Mouse (Mus musculus): Measurements from ENCODE around the gene Rgs11. TPM values are rescaled to one million over a fixed set of nuclear protein-coding genes. Genes with fewer than 3 reads are reported as not detected.

Gene Rgs11
- total and polyA plus RNA-seq, 3 experiments: 14.7 to 37.9 (median 34.9) TPM

DNA sequence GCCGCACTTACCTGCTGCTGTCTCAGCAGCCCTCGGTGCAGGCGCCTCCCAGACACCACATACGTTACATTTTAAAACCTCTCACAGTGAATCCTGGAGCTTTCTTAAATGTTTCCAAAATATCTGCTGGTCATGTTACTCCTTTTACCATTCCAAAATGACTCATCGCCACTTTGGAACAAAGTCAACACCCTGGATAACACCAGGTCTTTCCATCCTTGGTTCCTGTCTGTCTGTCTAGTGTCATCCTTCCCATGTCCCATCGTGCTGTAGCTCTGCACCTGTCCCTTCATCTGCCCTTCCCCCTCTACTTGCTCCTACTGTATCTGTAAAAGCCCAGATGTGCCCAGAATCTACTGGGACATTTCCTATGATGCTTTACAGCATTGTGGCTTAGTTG is 38.2 kb downstream of the Rgs11 start:
- TF ChIP-seq GATA2 (IDR thresholded peaks at IDR 0.05; ENCODE audit: borderline replicate concordance, low read depth, low read length) (no peak), CTCF (IDR thresholded peaks at IDR 0.05; ENCODE audit: low read depth, low read length) (no peak)
- H3K4me1 ChIP-seq (ENCODE audit: insufficient read depth, low read depth, low read length): peaks cover 83% of the 10 kb centered on the region
- DNase-seq (ENCODE audit: low spot score) (no peak), ATAC-seq (ENCODE audit: extremely low read depth, insufficient number of reproducible peaks, low FRiP score, poor library complexity, severe bottlenecking) (no peak)
- H3K27me3 ChIP-seq (ENCODE audit: insufficient read depth, low read length): no peaks in the 10 kb centered on the region
- H3K9me3 ChIP-seq (replicated peaks): 0 out of 2 replicates have a peak, but pooled peaks cover 5% of the 10 kb centered on the region
- H3K36me3 ChIP-seq (replicated peaks): no peaks in the 10 kb centered on the region
- peak overlapping the region; percentile 68; the same call in 1 of the 2 replicates for H3K4me3 ChIP-seq (ENCODE audit: low read depth, low read length)

DNA sequence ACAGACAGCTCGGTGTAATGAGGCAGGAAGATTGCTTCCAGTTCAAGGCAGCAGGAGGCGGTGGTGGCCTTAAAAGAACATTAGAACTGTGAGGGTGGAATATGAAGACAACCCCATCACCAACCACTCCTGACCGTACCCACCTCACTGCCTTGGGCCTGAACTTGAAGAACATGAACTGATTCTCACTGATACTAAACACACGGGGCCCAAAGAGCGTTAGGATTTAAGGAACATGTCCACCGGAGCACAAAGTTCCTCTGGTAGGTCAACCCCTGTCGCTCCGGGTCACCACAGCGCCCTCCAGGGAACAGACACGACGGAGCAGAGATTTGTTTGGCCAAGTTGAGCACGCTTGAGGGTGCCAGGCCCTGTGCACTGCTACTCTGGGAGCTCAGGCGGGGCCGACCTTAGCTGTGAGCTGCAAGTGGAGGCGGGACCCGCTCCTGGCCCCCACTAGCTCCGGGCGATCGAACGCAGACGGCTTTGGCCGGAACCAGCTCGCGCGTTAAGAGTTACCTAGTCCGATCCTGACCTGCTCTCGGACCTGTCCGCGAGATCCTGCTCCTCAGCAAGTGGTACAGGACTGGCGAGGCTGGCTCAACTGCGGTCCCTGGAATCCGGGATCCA is 40.8 kb downstream of the Rgs11 start:
- no peak for TF ChIP-seq TAL1 (conservative IDR thresholded peaks at IDR 0.05; ENCODE audit: low read depth, low read length)
- no peak for TF ChIP-seq GATA2 (IDR thresholded peaks at IDR 0.05; ENCODE audit: borderline replicate concordance, low read depth, low read length)
- TF ChIP-seq POLR2AphosphoS5 (IDR thresholded peaks at IDR 0.05; ENCODE audit: insufficient replicate concordance, low read depth, low read length): no peak
- no peak for TF ChIP-seq GATA1 (IDR thresholded peaks at IDR 0.05; ENCODE audit: borderline replicate concordance, low read length)
- TF ChIP-seq CTCF (IDR thresholded peaks at IDR 0.05; ENCODE audit: low read depth, low read length): no peak
- H3K4me3 ChIP-seq (ENCODE audit: low read depth, low read length): peak overlapping the region; percentile 79
- 0 out of 2 replicates have a peak, but pooled peaks cover 5% of the 10 kb centered on the region for H3K9me3 ChIP-seq (replicated peaks)
- H3K4me1 ChIP-seq (ENCODE audit: insufficient read depth, low read depth, low read length): peaks cover 59% of the 10 kb centered on the region
- no peaks in the 10 kb centered on the region for H3K27me3 ChIP-seq (ENCODE audit: insufficient read depth, low read length)
- DNase-seq (ENCODE audit: low spot score) (peak; percentile 36), ATAC-seq (ENCODE audit: extremely low read depth, insufficient number of reproducible peaks, low FRiP score, poor library complexity, severe bottlenecking) (no peak)
- H3K36me3 ChIP-seq (replicated peaks): no peaks in the 10 kb centered on the region

GRCm38 (mm10) chr17:26244101-26244841 is 41.5 kb downstream of the Rgs11 start, which contains the start of gene Fam234a:
Gene Fam234a, minus strand, starts transcription at chr17:26244242.
- peaks cover 53% of the 10 kb centered on the region for H3K4me1 ChIP-seq (ENCODE audit: insufficient read depth, low read depth, low read length)
- DNase-seq (ENCODE audit: low spot score): peak; percentile 85
- peak; percentile 83 for ATAC-seq (ENCODE audit: extremely low read depth, insufficient number of reproducible peaks, low FRiP score, poor library complexity, severe bottlenecking)

GRCm38 (mm10) chr17:26251886-26252538 is 49.3 kb downstream of the Rgs11 start:
- DNase-seq (ENCODE audit: low spot score): no peak
- no peaks in the 10 kb centered on the region for H3K9me3 ChIP-seq (replicated peaks)
- no peak for TF ChIP-seq TAL1 (conservative IDR thresholded peaks at IDR 0.05; ENCODE audit: low read depth, low read length)
- no peak for TF ChIP-seq CTCF (IDR thresholded peaks at IDR 0.05; ENCODE audit: low read depth, low read length)
- no peak for TF ChIP-seq POLR2AphosphoS5 (IDR thresholded peaks at IDR 0.05; ENCODE audit: insufficient replicate concordance, low read depth, low read length)
- no peak for TF ChIP-seq GATA1 (IDR thresholded peaks at IDR 0.05; ENCODE audit: borderline replicate concordance, low read length)
- no peak for TF ChIP-seq GATA2 (IDR thresholded peaks at IDR 0.05; ENCODE audit: borderline replicate concordance, low read depth, low read length)
- H3K36me3 ChIP-seq (replicated peaks): peaks cover 20% of the 10 kb centered on the region
- no peaks in the 10 kb centered on the region for H3K27me3 ChIP-seq (ENCODE audit: insufficient read depth, low read length)
- H3K4me1 ChIP-seq (ENCODE audit: insufficient read depth, low read depth, low read length): peaks cover 21% of the 10 kb centered on the region; the same call in 1 of the 2 replicates
- H3K4me3 ChIP-seq (ENCODE audit: low read depth, low read length): no peak overlapping the region; the same call in 1 of the 2 replicates
- no peak for ATAC-seq (ENCODE audit: extremely low read depth, insufficient number of reproducible peaks, low FRiP score, poor library complexity, severe bottlenecking)

More at GRCm38 (mm10) chr17:26244101-26244841, 41.5 kb downstream of the Rgs11 start, which contains the start of gene Fam234a:
- Histone ChIP-seq H3K9me3 (replicated peaks) (0 out of 2 replicates have a peak, but pooled peaks cover 5% of the 10 kb centered on the region), H3K4me3 (ENCODE audit: low read depth, low read length) (peak within 1 kb of the TSS; percentile 79), H3K27me3 (ENCODE audit: insufficient read depth, low read length) (no peaks in the 10 kb centered on the region), H3K36me3 (replicated peaks) (no peaks in the 10 kb centered on the region)
- TF ChIP-seq TAL1 (conservative IDR thresholded peaks at IDR 0.05; ENCODE audit: low read depth, low read length): no peak
- no peak for TF ChIP-seq GATA2 (IDR thresholded peaks at IDR 0.05; ENCODE audit: borderline replicate concordance, low read depth, low read length)
- no peak for TF ChIP-seq CTCF (IDR thresholded peaks at IDR 0.05; ENCODE audit: low read depth, low read length)
- no peak for TF ChIP-seq POLR2AphosphoS5 (IDR thresholded peaks at IDR 0.05; ENCODE audit: insufficient replicate concordance, low read depth, low read length)
- no peak for TF ChIP-seq GATA1 (IDR thresholded peaks at IDR 0.05; ENCODE audit: borderline replicate concordance, low read length)

GRCm38 (mm10) chr17:26252539-26253251 is 49.9 kb downstream of the Rgs11 start, which contains the start of gene Luc7l:
Gene Luc7l, plus strand, starts transcription at chr17:26252896.
- peak within 1 kb of the TSS; percentile 94 for H3K4me3 ChIP-seq (ENCODE audit: low read depth, low read length)
- DNase-seq (ENCODE audit: low spot score) (peak; percentile 82), ATAC-seq (ENCODE audit: extremely low read depth, insufficient number of reproducible peaks, low FRiP score, poor library complexity, severe bottlenecking) (peak; percentile 49)
- peaks cover 21% of the 10 kb centered on the region; the same call in 1 of the 2 replicates for H3K4me1 ChIP-seq (ENCODE audit: insufficient read depth, low read depth, low read length)
- H3K9me3 ChIP-seq (replicated peaks): no peaks in the 10 kb centered on the region
- H3K27me3 ChIP-seq (ENCODE audit: insufficient read depth, low read length): no peaks in the 10 kb centered on the region
- no peak for TF ChIP-seq CTCF (IDR thresholded peaks at IDR 0.05; ENCODE audit: low read depth, low read length)
- no peak for TF ChIP-seq GATA2 (IDR thresholded peaks at IDR 0.05; ENCODE audit: borderline replicate concordance, low read depth, low read length)
- TF ChIP-seq POLR2AphosphoS5 (IDR thresholded peaks at IDR 0.05; ENCODE audit: insufficient replicate concordance, low read depth, low read length): 0 out of 2 replicates have a peak, but pooled peaks have one; percentile 66
- no peak for TF ChIP-seq GATA1 (IDR thresholded peaks at IDR 0.05; ENCODE audit: borderline replicate concordance, low read length)
- TF ChIP-seq TAL1 (conservative IDR thresholded peaks at IDR 0.05; ENCODE audit: low read depth, low read length): no peak
- H3K36me3 ChIP-seq (replicated peaks): peaks cover 26% of the 10 kb centered on the region
